Mouse (Mus musculus) lung, adult 2 months (tissue): ENCODE measurements around the gene Fam89a.

Experiments
- CTCF ChIP-seq: fragments of 200-500 bp; IDR thresholded peaks from 2 replicates; pipeline ENCODE4 v1.5.1; 2011; ENCODE audit warnings: mild to moderate bottlenecking, low read length, control low read depth; ENCODE audit not compliant: insufficient read depth
- POLR2A ChIP-seq: fragments of 200-500 bp; IDR thresholded peaks from 2 replicates; pipeline ENCODE4 v1.6.1; 2011; ENCODE audit warnings: low read depth, mild to moderate bottlenecking, control low read depth, low read length, borderline replicate concordance; ENCODE audit errors: extremely low read depth

GRCm38 (mm10) chr8:124793172-124793651 lies 41.6 kb upstream of the Fam89a start:
- TF ChIP-seq POLR2A (no peak), CTCF (no peak)
